Mouse (Mus musculus): ENCODE measurements around the gene Unc50.

- TF ChIP-seq CTCF (IDR thresholded peaks at IDR 0.05; ENCODE audit: borderline replicate concordance, insufficient read depth, low read length), result no peak
- TF ChIP-seq POLR2A (IDR thresholded peaks at IDR 0.05; ENCODE audit: low read depth, low read length), result no peak
Measured at GRCm38 (mm10) chr1:37457546-37457945, 27.6 kb downstream of the Unc50 start.

All from embryonic fibroblast, embryonic 13.5 days (primary cell).